Mouse (Mus musculus) frontal cortex, postnatal 36 days (tissue): ENCODE measurements around the gene Ptpre.

Experiments
- DNase-seq, 2 experiments: peaks; one replicate each; pipeline ENCODE4 v3.0.0; 2022; ENCODE audit warnings: low spot score in 2 of 2

Ptpre gene

DNA sequence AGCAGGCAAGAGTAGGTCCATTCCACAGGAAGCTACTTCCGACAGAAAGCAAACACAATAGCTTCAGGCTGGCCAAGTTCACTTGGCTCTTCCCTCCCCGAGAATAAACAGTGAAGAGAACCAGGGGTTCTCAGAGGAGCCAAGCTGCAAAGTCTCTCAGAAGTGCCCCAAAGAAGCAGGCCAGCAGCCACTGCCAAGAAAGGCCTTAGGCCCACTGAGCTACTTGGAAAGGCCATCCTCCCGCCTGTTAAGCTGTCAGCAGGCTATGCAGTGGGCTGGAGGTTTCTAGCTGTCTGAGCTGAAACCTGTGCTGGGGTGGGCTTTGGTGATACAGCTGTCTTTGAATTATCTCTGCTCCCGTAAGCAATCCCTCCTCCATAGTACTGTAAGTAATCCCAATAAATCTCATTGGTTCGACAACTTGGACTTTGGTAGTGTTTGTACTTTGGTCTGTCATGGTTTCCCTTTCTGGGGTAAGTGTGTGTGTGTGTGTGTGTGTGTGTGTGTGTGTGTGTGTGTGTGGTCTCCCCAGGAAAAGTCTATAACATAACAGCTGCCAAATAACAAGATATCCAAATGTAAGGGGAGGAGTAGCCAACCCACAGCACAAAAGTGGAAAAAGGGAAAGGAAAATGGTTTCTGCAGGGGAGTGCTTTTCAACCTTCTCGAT, 186.5 kb downstream of the Ptpre start:
- no peak for DNase-seq

- peak in 1 of 2 experiments; percentile 18 for DNase-seq
Measured at GRCm38 (mm10) chr7:135726707-135727106, 189.4 kb downstream of the Ptpre start.

- no peak for DNase-seq
Measured at GRCm38 (mm10) chr7:135728038-135728437, 190.8 kb downstream of the Ptpre start.

GRCm38 (mm10) chr7:135734379-135734778, 197.1 kb downstream of the Ptpre start:
- no peak for DNase-seq

- DNase-seq, result no peak
Measured at GRCm38 (mm10) chr7:135734911-135735646, 197.8 kb downstream of the Ptpre start.
